Mouse (Mus musculus): ENCODE data around the gene Atf7.
"Not testable (repeated sequence)": the region's sequence is repeated elsewhere in the genome, so short reads cannot be mapped to it uniquely, and the experiment has no call there.

Gene Atf7

DNA sequence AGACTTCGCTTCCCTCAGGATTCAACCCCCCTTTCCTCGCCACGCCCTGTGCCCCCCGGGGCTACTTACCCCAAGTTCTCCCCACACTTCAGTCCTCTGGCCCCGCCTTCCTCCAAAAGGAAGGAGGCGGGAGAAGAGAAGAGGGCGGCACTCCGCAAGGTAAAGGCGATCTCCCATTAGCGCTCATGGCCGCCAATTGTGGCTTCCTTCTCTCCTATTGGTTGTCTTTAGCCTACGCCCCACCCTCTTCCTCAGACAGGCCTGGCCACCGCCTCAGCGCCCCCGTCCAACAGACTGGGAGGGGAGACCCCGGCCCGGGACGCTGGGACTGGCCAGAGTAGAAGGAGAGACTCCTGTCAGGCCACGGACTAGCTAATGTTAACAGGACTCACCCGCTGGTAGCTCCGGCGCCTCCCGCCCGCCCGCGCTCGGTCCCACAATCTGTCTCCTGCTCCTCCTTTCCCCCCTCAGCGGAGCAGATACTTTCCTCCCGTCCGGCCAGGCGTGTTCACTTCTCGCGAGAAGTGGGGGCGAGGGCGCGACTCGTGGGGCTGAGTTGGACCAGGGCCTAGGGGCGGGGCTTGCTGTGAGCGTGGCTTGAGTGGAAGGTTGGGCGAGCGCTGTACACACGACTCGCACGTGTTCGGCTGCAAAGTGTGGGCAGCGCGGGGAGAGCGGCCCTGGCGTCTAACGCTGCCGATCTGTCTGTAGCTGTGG, at the start of gene Atf7, which contains the start of gene Gm28047:
Gene Atf7, minus strand, starts transcription at position 495 of the 717 bp plus-strand sequence.
Gene Gm28047, minus strand, starts transcription at position 98 of the 717 bp plus-strand sequence.
- in situ Hi-C loops (cut with MseI, MboI), result no loop called here

DNA sequence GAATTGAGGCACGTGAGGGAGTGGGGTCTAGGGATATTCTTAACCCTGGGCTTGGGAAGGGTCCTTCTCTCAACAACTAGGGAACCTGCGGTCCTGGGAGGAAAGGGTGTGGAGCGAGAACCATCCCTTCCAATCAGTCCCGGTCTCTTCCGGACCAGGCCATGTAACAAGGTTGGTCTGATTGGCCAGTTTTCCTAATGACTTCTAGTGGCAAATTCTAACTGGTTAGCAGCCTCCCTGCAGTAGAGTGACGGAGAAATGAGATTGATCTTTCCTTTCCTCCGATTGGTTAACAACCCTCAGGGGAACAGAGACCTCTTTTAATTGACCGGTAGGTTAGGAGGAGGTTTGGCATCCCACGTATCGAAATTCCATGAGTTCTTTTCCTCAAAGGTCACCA, 48.3 kb upstream of the Atf7 start:
- in situ Hi-C loops (cut with MseI, MboI), result no loop called here

DNA sequence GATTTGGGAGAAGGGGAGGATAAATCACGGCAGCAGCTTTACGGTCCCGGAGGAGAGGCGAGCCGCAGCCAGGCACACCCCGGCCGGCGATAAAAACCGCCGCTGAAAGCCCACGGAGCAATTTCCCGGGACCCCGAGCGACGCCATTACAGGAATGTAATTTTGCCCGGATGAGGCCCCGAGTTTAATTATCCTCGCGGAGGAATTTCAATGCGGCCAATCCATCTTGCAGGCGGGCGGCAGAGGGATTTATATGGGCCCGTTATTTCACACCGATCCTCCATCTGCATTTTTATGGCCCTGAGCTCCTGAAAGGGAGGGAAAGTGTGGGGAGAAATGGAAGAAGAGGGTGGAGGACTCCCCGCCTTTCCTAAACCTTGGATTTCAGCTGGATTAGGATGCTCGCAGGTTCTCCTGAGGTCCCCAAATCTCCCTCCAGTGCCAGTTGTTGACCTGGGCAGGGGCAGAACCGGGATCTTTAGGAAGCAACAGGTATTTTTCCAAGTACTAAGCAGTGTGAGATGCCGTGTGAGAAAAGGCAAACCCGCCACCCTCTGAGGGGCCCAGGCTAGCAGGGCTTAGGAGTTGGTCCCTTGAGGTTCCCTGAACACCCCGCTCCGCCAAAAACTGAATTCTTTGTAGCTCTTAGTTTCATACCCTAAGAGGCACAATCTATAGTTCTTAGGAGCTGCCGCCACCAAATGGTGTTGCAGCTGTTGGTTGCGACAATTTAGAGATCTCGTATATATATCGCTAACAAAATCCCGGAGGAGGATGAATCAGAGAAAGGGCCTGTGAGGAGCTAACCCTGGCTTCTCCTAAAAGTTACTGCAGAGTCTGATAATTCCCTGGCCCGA, 47.2 kb upstream of the Atf7 start, which contains the start of gene Atp5g2:
Gene Atp5g2, minus strand, starts transcription at position 138 of the 857 bp plus-strand sequence.
- in situ Hi-C loops (cut with MseI, MboI), result no loop called here

DNA sequence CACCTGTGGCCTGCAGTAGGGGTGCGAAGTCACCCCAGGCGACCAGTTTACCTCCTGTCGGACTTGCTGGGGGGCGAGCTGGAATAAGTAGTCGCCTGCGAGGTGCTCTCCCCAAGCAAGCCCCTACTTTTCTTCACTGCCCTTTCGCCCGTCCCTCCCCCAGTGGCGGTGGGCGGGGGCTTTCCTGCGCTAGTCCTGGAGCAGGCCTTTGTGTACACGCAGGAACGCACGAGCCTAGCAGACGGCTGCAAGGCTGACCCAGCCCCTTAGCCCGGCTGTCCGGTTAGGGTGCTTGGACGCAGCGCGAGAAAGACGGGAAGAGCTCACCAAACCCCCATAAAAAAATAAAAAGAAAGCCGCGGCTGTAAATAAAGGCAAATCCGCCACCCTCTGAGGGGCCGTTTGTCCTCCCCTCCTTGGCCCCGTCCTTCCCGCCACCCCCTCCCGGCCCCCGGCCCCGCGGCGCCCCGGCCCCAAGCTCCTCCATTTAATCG, 46.5 kb upstream of the Atf7 start:
- in situ Hi-C loops (cut with MseI, MboI), result no loop called here

DNA sequence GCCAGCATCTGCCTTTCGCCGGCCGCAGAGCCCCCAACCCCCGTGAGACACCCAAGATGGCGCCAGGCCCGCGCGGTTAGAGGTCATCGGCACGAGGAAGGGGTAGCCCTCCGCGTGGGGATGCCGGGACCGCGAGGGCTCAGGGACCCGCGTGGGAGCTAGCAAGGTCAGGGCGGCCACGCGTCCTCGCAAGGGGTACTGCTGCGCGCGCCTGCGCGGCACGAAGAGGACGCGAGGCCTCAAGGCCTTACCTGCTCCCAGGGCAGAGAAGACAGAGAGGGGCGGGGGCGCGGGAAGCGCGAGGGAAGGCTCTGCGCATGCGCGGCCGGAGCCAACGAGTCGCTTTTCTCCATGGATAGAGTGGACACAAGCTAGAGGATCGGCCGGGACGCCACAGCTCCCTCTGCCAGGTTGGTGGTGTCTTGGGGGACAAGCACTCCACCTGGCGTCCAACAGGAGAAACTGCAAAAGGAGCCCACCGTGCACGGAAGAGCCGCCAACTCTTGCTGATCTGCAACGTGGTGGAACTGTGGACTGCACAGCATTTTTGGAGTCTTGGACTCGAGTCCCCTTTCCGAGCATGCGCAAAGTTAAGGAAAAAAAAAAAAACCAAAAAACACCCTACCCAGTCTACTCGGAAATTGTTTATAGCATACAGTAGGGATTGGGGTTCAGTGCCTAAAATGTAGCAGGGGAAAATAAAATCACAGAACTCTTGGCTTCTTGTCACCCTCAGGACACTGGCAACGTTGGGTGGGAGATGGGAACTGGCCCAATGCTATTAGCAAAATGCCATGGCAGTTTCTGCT, 45.7 kb upstream of the Atf7 start:
- in situ Hi-C loops (cut with MseI, MboI), result no loop called here

DNA sequence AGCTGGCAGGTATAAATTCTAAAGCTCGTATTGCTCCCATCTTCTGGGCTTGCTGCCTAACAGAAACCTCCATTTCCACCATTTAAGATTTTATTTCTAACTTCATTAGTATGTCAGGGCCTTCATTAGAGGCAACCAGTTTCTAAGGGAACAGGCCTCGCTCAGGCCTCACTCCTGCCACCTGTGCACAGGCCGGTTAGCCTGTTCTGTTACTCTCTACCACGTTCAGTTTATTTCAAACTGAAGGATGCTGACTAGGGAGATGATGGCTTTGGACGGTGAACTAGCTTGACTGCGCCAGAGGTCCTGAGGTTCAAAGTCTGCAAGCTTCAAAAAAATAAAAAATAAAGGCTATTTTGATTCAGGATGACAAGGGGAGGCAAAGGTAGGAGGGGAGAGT, 45.0 kb upstream of the Atf7 start:
- in situ Hi-C loops (cut with MseI, MboI), result no loop called here

DNA sequence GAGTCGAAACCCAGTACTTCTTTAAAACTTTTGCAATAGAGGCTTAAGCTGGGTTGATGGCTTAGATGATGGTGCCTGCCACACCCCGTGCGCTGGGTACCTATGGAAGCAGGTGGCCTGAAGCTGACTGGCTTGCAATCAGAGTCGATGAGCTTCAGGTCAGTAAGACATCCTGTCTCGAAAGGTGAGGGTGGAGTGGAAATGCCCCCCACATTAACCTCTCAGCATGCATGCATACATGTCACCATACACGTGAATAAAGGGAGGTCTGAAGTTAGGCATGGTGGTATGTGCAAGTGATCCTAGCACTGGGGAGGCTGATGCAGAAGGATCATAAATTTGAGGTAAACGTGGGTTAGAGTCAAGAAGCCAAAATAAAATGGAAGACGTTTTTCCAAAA, 44.3 kb upstream of the Atf7 start:
- in situ Hi-C loops (cut with MseI, MboI), result no loop called here

DNA sequence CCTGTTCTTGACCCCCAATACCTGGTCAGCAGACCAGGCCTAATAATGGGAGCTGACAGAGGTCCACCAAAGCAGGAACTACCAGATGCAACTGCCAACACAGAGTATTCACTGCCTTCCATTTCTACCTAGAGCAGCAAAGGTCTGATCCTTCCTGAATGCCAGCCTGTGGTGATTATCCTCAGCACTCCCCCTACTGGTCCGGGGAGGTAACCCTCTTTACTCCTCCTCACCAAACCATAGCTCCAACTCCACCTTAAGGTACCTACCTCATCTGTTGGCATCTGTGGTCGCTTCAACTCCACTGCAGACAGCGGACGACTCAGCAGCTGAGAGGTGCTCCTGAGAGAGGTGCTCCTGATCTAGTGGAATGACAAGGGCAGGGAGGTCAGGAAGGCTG, 40.2 kb upstream of the Atf7 start:
- in situ Hi-C loops (cut with MseI, MboI), result no loop called here

DNA sequence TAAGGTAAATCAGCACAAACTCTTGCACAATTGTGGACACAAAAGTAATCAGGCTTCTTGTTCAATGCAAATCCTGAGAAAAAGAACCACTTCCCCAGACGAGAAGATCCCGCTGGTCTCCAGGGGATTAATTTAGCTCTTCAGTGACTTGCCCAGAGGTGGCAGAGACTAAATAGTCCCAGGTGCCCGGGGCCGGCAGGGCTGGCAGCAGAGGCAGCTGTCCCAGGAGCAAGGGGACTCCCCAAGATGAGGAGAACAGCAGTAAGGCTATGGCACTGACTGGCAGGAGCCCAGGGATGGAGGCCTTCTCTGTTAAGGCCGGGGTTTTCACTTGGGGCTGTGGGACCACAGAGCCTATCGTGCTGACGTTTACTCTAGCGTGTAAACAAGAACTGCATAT, 38.6 kb upstream of the Atf7 start:
- in situ Hi-C loops (cut with MseI, MboI), result no loop called here

DNA sequence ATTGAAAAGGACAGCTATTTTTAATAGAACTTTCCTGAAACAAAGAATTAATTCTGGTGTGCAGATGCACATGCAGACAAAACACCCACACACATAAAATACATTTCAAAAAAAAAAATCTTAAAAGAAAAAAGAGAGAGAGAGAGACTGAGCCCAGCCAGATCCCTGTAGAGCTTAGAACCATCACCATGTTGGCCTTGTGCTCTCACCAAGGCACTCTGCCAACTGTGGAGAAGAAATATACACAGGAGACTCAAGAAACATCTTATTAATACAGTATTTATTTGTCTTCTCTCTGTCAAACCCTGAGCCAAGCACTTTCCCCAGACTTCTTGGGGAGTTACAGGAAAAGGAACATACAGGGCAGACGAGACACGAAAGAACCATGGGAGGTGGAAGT, 37.3 kb upstream of the Atf7 start:
- in situ Hi-C loops (cut with MseI, MboI), result not testable (repeated sequence)

DNA sequence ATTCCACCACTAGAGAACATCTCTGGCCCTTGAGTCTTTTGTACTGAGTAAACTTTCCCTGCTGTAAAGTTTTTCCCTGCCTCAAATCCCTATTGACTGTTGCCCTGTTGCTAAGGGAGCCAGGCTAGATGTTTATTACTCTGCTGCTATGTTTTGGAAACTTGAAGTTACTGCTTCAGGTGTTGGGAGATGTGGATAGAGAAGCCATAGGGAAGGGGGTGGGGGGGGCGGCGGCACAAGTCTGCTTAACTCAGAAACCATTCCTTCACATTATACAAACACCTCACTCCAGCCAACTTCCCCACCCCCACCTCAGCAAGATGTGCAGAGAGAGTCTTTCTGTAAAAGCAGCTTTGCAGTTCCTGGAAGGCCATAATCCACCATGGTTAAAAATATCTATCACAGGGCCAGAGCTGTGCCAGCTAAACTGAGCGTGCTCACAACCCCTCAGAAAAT, 32.7 kb upstream of the Atf7 start:
- in situ Hi-C loops (cut with MseI, MboI), result no loop called here

DNA sequence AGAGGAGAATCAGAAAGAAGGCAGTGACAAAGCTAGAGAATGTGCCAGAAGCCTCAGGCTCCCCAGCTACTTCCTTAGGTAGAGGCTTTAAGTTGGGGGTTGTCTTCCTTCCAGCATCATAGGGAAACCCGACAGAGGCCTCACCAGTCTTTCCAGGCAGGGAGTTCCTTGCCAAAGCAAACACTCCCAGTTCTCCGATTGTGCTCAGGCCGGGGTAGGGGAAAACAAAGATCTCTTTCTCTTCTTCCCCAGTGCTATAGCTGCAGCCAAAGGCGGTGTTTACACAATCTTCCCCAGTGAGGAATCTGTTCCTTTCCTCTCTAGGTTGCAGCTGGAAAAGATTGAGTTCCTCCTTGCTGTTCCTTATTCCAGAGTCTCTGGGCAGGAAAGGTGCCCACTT, 31.4 kb upstream of the Atf7 start:
- in situ Hi-C loops (cut with MseI, MboI), result no loop called here

DNA sequence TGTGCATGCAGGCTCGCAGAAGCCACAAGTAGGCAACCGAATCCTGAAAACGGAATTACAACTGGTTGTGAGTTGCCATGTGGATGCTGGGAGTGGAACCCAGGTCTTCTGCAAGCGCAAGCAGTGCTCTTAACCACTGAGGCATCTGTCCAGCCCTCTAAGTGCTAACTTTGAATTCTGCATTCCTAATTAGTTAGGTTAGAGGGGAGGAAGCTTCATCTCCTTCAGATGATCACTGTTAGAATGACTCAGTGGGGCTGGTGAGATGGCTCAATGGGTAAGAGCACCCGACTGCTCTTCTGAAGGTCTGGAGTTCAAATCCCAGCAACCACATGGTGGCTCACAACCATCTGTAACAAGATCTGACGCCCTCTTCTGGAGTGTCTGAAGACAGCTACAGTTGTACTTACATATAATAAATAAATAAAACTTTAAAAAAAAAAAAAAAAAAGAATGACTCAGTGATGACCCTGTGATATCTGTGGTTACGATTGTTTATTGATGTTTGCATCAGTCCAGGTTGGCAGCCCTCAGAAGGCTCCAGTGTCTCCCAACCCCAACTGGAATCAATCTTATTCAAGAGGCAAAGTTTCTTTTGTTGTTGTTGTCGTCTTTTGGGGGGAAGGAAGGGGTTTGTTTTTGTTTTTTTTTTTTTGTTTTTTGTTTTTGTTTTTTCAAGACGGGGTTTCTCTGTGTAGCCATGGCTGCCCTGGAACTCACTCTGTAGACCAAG, 26.8 kb upstream of the Atf7 start:
- in situ Hi-C loops (cut with MseI, MboI), result not testable (repeated sequence)

DNA sequence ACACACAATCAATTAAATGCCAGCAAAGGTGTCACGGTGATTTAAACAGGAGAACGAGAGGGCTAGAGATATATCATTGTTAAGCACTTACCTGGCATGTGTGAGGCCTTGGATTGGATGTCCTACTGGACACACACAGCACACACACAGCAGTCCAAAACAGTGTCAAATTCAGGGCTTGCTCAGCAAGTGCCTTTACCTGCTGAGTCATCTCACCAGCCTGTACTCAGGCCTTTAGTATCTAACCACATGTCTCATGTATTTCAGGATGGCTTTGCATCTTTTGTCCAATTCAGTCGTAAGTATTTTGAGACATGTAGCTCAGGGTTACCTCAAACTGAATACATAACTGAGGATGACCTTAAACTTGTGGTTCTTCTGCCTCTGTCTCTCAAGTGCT, 25.8 kb upstream of the Atf7 start:
- in situ Hi-C loops (cut with MseI, MboI), result no loop called here

DNA sequence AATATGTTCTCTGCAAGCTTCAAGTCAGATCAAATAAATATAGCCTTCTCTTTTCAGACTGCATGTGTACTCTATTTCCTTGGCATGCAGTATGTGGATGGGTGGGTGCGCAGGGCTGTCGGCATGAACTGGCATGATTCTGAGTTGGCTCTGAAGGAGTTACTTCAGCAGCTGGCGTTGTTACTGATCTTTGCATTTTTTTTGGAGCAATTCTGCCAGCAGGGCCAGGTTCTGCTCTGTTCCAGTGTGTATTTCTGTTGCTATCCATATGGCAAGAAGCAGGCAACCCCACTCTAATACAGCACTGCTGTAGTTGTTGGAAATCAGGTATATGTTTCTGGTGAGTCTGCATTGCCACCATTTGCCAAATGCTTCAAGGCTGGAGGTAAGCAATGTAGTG, 10.6 kb upstream of the Atf7 start:
- in situ Hi-C loops (cut with MseI, MboI), result no loop called here

DNA sequence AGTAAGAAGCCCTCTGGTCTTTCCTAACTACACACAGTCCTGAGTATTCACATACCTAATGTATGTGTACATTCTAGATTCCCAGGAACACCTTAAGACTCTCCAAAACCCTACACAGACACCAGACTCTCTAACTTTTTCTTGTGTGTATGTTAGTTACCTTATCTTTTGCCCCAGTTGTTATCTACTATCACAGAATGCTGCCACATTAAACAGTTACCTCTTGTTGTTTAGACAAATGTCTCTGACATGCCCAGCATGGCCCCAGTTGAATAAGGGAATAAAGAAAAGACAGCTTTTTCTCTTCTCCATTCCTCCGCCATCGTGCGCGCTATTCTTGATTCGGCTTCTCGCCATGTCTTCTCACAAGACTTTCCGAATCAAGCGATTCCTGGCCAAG, 9.4 kb upstream of the Atf7 start:
- in situ Hi-C loops (cut with MseI, MboI), result no loop called here

DNA sequence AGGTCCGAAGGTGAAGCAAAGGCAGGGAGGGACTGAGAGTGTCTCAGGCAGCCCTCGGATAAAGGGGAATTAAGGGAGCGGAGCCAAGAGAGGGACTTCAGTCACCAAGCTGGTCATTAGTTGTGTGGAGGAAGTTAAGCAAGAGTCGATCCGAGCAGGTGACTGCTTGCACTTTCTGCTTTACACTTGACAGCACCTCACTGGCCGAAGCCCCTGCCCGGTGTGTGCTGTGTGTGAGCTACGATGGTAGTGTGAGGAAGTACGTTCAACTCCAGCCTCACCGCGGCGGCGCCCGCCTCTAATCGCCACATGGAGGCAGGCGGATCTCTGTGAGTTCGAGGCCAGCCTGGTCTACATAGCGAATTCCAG, 407 bp upstream of the Atf7 start:
- in situ Hi-C loops (cut with MseI, MboI), result no loop called here

DNA sequence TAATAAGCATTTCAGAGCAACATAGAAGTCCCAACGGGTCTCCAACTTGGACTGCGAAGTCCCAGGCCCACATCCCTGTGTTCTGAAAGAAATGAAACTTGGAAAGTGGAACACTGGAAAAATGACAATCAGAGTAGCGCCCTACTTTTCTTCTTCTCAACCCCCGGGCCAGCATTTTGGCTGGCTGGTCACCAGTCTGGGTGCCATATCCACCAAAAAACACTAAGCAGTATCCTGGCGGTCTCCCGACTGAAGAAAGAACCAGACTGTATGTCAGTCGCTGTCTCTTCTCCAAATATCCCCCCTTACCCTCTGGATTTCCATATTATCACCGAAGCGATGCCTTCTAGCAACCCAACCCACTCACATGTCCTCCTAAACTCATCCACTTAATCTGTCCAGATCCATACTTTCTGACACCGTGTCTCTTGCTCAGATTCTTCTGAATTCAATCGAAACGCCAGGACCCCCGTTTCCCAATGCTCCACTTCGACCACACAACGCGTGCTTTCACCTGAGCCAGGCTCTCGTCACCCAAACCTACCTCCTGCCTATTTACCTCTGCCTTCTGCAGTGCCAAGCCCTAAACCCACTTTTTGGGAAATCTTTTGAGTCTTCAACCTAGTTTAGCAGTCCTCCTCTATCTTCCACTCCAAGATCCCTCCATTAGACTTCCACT, 834 bp downstream of the Atf7 start:
- in situ Hi-C loops (cut with MseI, MboI), result no loop called here

DNA sequence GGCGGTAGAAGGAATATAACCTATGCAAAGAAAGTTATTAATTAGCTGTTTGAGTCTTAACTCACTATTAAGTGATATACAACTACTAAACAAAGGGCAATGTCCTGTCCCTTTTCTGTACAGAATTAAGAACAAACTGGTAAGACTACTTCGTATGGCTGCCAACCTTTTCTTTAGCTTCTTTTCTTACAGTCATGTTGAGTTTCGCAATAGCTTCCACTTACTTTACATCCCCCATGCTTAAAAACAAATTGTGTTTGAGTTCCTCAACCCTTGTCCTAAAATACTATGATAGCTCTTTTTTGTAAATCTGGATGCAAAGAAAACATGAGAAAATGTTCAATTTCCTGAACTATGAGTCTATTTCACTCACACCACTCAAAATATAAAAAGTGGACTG, 2.1 kb downstream of the Atf7 start:
- in situ Hi-C loops (cut with MseI, MboI), result no loop called here

DNA sequence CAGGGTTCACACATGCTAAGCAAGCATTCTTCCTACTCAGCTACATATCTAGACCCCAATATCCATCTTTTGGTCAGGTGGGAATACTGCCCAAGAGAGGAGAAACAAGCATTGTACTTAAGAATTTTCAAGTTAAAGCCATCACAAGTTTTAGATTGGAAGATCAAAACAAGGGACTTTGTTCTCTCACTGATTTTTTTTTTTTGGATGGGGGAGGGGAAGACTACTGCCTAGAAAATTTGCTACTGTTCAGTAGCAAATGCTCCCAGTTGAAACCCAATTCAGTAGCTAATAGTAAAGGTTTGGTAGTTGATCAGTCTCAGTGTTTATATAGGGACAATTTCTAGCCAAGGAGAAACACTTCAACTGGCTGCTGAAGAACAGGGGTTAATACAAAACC, 2.7 kb downstream of the Atf7 start:
- in situ Hi-C loops (cut with MseI, MboI), result no loop called here

DNA sequence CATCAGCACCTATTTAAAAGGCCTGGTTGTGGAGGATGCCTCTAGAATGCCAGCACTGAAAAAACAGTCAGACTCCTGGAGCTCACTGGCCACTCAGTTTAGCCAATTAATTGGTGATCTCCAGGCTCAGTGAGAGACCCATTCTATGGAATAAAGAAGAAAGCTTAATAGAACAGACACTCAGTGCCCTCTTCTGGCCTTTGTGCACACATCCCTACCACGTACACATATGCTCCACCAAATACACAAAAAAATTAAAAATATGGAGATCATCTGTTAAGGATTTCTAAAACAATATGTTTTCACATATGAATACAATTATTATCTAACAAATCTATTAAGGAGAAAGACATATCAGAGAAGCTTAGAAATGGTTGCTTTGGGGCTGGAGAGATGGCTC, 4.5 kb downstream of the Atf7 start:
- in situ Hi-C loops (cut with MseI, MboI), result no loop called here
